Comparison of ENCODE assay signal across 28 mouse cellular contexts in genomic region chr10:117758749-117759727, GRCm38 (mm10). TPM values are rescaled to one million over a fixed set of nuclear protein-coding genes. Genes with fewer than 3 reads are reported as not detected.
"Had no signal": no experiment of that assay in that cellular context is flagged by ENCODE, and none has a peak within 500 bp of the region (broad histone marks: within the 10 kb centered on the region; RNA-seq: fewer than 3 reads in every experiment).

No protein-coding gene starts in this region.

- H3K27me3 ChIP-seq: embryonic facial prominence, embryonic 12.5 days; embryonic facial prominence, embryonic 13.5 days; embryonic facial prominence, embryonic 15.5 days; forebrain, embryonic 12.5 days; forebrain, embryonic 13.5 days; forebrain, embryonic 15.5 days had no signal

- H3K4me2 ChIP-seq: embryonic facial prominence, embryonic 12.5 days; embryonic facial prominence, embryonic 13.5 days; embryonic facial prominence, embryonic 15.5 days; forebrain, embryonic 12.5 days; forebrain, embryonic 13.5 days; forebrain, embryonic 15.5 days had no signal

- H3K4me1 ChIP-seq: embryonic facial prominence, embryonic 10.5 days; embryonic facial prominence, embryonic 12.5 days; embryonic facial prominence, embryonic 13.5 days; embryonic facial prominence, embryonic 15.5 days; forebrain, embryonic 10.5 days; forebrain, embryonic 12.5 days; forebrain, embryonic 13.5 days; forebrain, embryonic 15.5 days; heart, embryonic 10.5 days had no signal

- H3K4me3 ChIP-seq: embryonic facial prominence, embryonic 10.5 days; embryonic facial prominence, embryonic 12.5 days; embryonic facial prominence, embryonic 13.5 days; embryonic facial prominence, embryonic 15.5 days; erythroblast, embryonic 14.5 days; forebrain, embryonic 10.5 days; forebrain, embryonic 12.5 days; forebrain, embryonic 13.5 days; forebrain, embryonic 15.5 days; gastrocnemius, adult 2 months; heart, adult 2 months; heart, embryonic 10.5 days had no signal

- DNase-seq: cerebellum, adult 8-10 months; cerebellum, adult 9-10 months; cerebellum, adult 9-11 months; cerebellum, postnatal 10 days; cerebellum, postnatal 14 days; cerebellum, postnatal 25 days; cerebellum, postnatal 36 days; embryo, embryonic 11 days; forebrain, postnatal 0 days; gastrocnemius, adult 2 months; gastrocnemius, postnatal 10 days; gastrocnemius, postnatal 14 days; gastrocnemius, postnatal 25 days; gastrocnemius, postnatal 36 days; heart, adult 18-20 months; heart, adult 2 months had no signal

- H3K9me3 ChIP-seq: embryonic facial prominence, embryonic 10.5 days; embryonic facial prominence, embryonic 12.5 days; embryonic facial prominence, embryonic 13.5 days; embryonic facial prominence, embryonic 15.5 days; forebrain, embryonic 10.5 days; forebrain, embryonic 12.5 days; forebrain, embryonic 13.5 days; forebrain, embryonic 15.5 days; heart, embryonic 10.5 days had no signal

- ATAC-seq: forebrain, embryonic 13.5 days; forebrain, embryonic 14.5 days; forebrain, embryonic 15.5 days; forebrain, embryonic 16.5 days; forebrain, postnatal 0 days had no signal

- H3K27ac ChIP-seq: embryonic facial prominence, embryonic 10.5 days; embryonic facial prominence, embryonic 12.5 days; embryonic facial prominence, embryonic 13.5 days; embryonic facial prominence, embryonic 15.5 days; forebrain, embryonic 10.5 days; forebrain, embryonic 12.5 days; forebrain, embryonic 13.5 days; forebrain, embryonic 15.5 days; gastrocnemius, adult 2 months; heart, adult 2 months; heart, embryonic 10.5 days had no signal

- H3K9ac ChIP-seq: embryonic facial prominence, embryonic 12.5 days; embryonic facial prominence, embryonic 13.5 days; embryonic facial prominence, embryonic 15.5 days; forebrain, embryonic 12.5 days; forebrain, embryonic 13.5 days; forebrain, embryonic 15.5 days; forebrain, postnatal 0 days had no signal

RNA-seq across cellular contexts. Expression of gene Slc35e3, which starts 12.9 kb away (rescaled TPM):
- polyA plus RNA-seq: erythroblast, embryonic 14.5 days had no signal
